Mouse (Mus musculus): ENCODE data around the gene L3mbtl3. TPM values are rescaled to one million over a fixed set of nuclear protein-coding genes. Genes with fewer than 3 reads are reported as not detected.

The L3mbtl3 gene
- total RNA-seq, 2 experiments from 2014 or later: 10.1 to 10.9 TPM

- intact Hi-C loops (cut with DNase I): no loop called here
- DNase-seq: no peak
These were observed 126.2 kb downstream of the L3mbtl3 start for GRCm38 (mm10) chr10:26249426-26250165.

- DNase-seq: no peak
- intact Hi-C loops (cut with DNase I): no loop called here
These were observed 131.3 kb downstream of the L3mbtl3 start for GRCm38 (mm10) chr10:26244466-26244865.

- no peak for DNase-seq
- intact Hi-C loops (cut with DNase I): no loop called here
These were observed 132.6 kb downstream of the L3mbtl3 start for GRCm38 (mm10) chr10:26243203-26243602.

GRCm38 (mm10) chr10:26239090-26239489 is 136.7 kb downstream of the L3mbtl3 start:
- intact Hi-C loops (cut with DNase I): no loop called here
- DNase-seq: no peak

- intact Hi-C loops (cut with DNase I): no loop called here
- DNase-seq: no peak
These were observed 137.2 kb downstream of the L3mbtl3 start for GRCm38 (mm10) chr10:26238559-26238958.

- intact Hi-C loops (cut with DNase I): no loop called here
- DNase-seq: no peak
These were observed 143.6 kb downstream of the L3mbtl3 start for GRCm38 (mm10) chr10:26232071-26232653.

GRCm38 (mm10) chr10:26229488-26229887 is 146.3 kb downstream of the L3mbtl3 start, which contains the start of gene Samd3:
Gene Samd3 (plus strand): TSS chr10:26229707.
- no peak for DNase-seq
- intact Hi-C loops (cut with DNase I): no loop called here

GRCm38 (mm10) chr10:26228187-26228586 is 147.6 kb downstream of the L3mbtl3 start:
- intact Hi-C loops (cut with DNase I): no loop called here
- no peak for DNase-seq

- DNase-seq: no peak
- intact Hi-C loops (cut with DNase I): no loop called here
These were observed 149.0 kb downstream of the L3mbtl3 start for GRCm38 (mm10) chr10:26226734-26227133.

GRCm38 (mm10) chr10:26226241-26226640 is 149.5 kb downstream of the L3mbtl3 start:
- no peak for DNase-seq
- intact Hi-C loops (cut with DNase I): no loop called here

Small RNA genes within 50 kb of the gene (microRNA-seq; reads per million reads assigned to microRNA genes)
- gene Gm27754: 0 reads per million in 2 experiments

Other genes starting within 250 kb of the L3mbtl3 start
- not detected for gene Samd3, start 146.3 kb downstream of the L3mbtl3 start, total RNA-seq (2021)